Mouse (Mus musculus) spleen, adult 2 months (tissue): ENCODE measurements around the gene Ctc1. TPM values are rescaled to one million over a fixed set of nuclear protein-coding genes. Genes with fewer than 3 reads are reported as not detected.
A peak's percentile ranks its signal among the peaks of the same experiment; 100 is the strongest.

Experiments
- DNase-seq, 2 experiments: peaks; one replicate each; pipeline versions ENCODE4 v3.0.0 to v3.0.0-alpha.2; 2012 to 2021; ENCODE audit warnings: low spot score in 2 of 2, low read depth in 1 of 2
- H3K27ac ChIP-seq: fragments of 200-500 bp; 2 replicates; pipeline ENCODE4 v1.5.1; 2012; ENCODE audit warnings: low read length, inconsistent platforms; ENCODE audit not compliant: insufficient read depth
- H3K27me3 ChIP-seq: fragments of 200-500 bp; 2 replicates; pipeline ENCODE4 v1.6.1; 2012; ENCODE audit warnings: mild to moderate bottlenecking, moderate library complexity, low read length, inconsistent platforms; ENCODE audit not compliant: control insufficient read depth, insufficient read depth
- H3K36me3 ChIP-seq: fragments of 200-500 bp; 2 replicates; pipeline ENCODE4 v1.6.1; 2012; ENCODE audit warnings: mild to moderate bottlenecking, low read length, inconsistent platforms; ENCODE audit not compliant: control insufficient read depth, insufficient read depth
- H3K4me1 ChIP-seq: fragments of 200-500 bp; 2 replicates; pipeline ENCODE4 v1.6.1; 2011; ENCODE audit warnings: inconsistent platforms; ENCODE audit not compliant: control insufficient read depth, insufficient read depth, insufficient read length
- H3K4me3 ChIP-seq: fragments of 200-500 bp; 2 replicates; pipeline ENCODE4 v1.5.1; 2011; ENCODE audit warnings: mild to moderate bottlenecking, inconsistent platforms; ENCODE audit not compliant: insufficient read depth, insufficient read length; ENCODE audit errors: extremely low read depth
- CTCF ChIP-seq: fragments of 200-500 bp; IDR thresholded peaks from 2 replicates; pipeline ENCODE4 v1.5.1; 2011; ENCODE audit warnings: mild to moderate bottlenecking, inconsistent platforms; ENCODE audit not compliant: insufficient read depth, insufficient read length, insufficient replicate concordance; ENCODE audit errors: extremely low read depth
- POLR2A ChIP-seq: fragments of 200-500 bp; IDR thresholded peaks from 2 replicates; pipeline ENCODE4 v1.6.1; 2011; ENCODE audit warnings: low read depth, low read length, inconsistent platforms
- WGBS: fragments of 180-500 bp; shearing (Covaris S2); methylation state at CpG from one replicate; pipeline ENCODE4 v1.1.7; 2018; 5-methylcytosine and 5-hydroxymethylcytosine counted together
- polyA plus RNA-seq: library from polyadenylated mRNA; depleted of rRNA; stranded (reverse); fragments of >200 nt; gene quantifications from 2 replicates; pipeline ENCODE4 v1.2.3, GENCODE M21; 2012

Gene Ctc1
- polyA plus RNA-seq, 1 experiment = 27.2 TPM

DNA sequence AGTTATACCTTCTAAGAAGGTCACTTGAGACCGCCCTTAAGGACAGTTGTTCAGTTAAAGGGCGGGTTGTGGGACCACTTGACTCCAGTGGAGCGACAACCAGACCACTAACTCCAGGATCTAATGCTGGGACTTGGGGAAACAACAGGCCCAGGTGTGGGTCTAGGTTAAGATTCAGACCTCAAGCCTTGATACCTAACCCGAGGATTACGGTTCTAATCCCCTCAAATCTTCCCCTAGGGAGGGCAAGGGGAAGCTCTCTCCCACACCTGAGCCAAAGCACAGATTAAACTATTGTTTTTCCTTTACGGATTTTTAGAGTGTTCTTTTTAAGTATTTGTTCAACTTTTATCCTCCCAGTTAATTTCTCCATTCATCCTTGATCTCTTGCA is 41.7 kb upstream of the Ctc1 start:
- H3K4me3 ChIP-seq = peak overlapping the region; percentile 19; the same call in 1 of the 2 replicates
- DNase-seq = no peak
- H3K27ac ChIP-seq = no peak overlapping the region
- H3K4me1 ChIP-seq = peaks cover 4% of the 10 kb centered on the region; the same call in 1 of the 2 replicates
- H3K36me3 ChIP-seq = no peaks in the 10 kb centered on the region
- no peaks in the 10 kb centered on the region for H3K27me3 ChIP-seq
- TF ChIP-seq CTCF = no peak
- no peak for TF ChIP-seq POLR2A
- WGBS = 67% methylated on average over 6 of the region's 6 CpGs

DNA sequence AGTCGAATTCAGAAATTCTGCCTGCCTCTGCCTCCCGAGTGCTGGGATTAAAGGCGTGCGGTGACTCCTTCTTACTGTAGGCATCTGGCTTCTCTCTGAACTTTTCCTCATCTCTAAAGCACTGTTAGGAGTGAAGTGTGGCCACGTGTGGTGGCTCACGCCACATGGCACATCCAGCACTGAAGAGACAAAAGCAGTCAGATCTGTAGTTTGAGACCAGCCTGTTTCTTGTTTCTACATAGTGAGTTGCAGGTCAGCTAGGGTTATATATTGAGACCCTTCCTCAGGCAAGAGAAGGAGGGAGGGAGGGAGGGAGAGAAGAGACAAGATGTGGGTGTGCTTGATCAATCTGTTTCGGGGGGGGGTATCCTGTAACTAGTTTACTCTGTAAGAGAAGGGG is 40.6 kb upstream of the Ctc1 start, which contains the start of gene Rangrf:
Rangrf (minus strand) TSS at position 101 of the 400 bp plus-strand sequence.
- no peak within 1 kb of the TSS for H3K27ac ChIP-seq
- TF ChIP-seq CTCF (no peak), POLR2A (no peak)
- no peaks in the 10 kb centered on the region for H3K36me3 ChIP-seq
- H3K27me3 ChIP-seq = no peaks in the 10 kb centered on the region
- WGBS = 86% methylated on average over 7 of the region's 7 CpGs
- no peak within 1 kb of the TSS for H3K4me3 ChIP-seq
- DNase-seq = no peak
- peaks cover 4% of the 10 kb centered on the region; the same call in 1 of the 2 replicates for H3K4me1 ChIP-seq

DNA sequence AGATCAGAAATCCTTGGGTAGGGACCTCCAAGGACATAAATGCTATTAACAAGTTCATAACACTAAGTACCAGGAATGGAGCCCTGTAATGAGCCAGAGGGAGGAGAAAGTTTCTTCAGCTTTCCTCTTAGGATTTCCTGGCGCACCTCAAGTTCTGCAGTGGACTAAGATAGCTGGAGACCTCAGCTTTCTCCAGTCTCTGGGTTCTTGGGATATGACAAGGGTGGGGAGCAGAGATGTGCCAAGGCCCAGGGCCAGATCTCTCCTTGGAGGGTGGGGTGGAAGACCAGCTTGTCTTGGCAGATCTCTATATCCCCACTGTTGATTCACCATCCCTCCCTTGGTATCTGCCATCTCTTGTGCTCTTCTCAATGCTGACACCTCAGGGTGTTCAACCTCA is 40.1 kb upstream of the Ctc1 start:
- Histone ChIP-seq H3K4me1 (peaks cover 4% of the 10 kb centered on the region; the same call in 1 of the 2 replicates), H3K27me3 (no peaks in the 10 kb centered on the region), H3K4me3 (no peak overlapping the region), H3K27ac (no peak overlapping the region), H3K36me3 (no peaks in the 10 kb centered on the region)
- WGBS = 96% methylated on average over 1 of the region's 1 CpGs
- DNase-seq = no peak
- TF ChIP-seq POLR2A (no peak), CTCF (no peak)

DNA sequence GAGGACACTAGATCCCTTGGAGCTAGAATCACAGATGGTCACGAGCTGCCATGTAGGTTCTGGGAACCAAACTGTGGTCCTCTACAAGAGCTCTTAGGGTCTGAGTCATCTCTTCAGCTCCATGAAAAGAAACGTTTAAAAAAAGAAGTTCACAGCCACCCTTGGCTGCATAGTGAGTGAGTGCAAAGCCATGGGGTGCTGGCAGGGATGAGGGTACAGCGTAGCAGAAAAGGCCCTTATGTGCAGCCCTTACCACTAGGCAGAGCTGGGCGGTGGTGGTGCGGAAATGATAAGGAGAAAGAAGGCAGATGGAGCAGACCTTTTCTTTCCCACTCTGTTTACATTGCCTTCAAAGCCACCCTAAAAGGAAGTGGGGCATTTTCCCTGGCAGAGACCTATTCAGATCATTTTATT is 36.4 kb upstream of the Ctc1 start:
- WGBS = 42% methylated on average over 5 of the region's 5 CpGs
- H3K36me3 ChIP-seq = no peaks in the 10 kb centered on the region
- TF ChIP-seq CTCF (no peak), POLR2A (no peak)
- H3K4me3 ChIP-seq = no peak overlapping the region
- H3K27ac ChIP-seq = no peak overlapping the region
- DNase-seq = no peak
- no peaks in the 10 kb centered on the region for H3K27me3 ChIP-seq
- H3K4me1 ChIP-seq = no peaks in the 10 kb centered on the region

DNA sequence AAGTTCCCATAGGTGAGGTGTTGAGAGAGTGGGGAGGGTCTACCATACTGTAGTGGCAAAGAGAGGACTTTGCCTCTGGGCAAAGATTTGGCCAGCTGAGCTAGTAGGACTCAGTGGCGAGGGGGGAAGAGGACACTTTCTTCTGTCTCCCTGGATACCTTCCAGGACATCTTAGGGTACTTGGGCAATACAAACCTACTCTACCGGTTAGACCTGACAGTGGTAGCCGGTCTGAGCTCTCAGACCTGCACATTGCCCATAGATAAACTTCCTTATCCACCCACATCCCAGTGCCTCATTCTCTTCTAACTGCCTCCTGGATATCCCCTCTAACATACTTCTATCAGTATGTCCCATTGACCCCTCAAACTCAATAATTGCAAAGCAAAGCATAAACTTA is 34.8 kb upstream of the Ctc1 start:
- TF ChIP-seq CTCF (no peak), POLR2A (no peak)
- Histone ChIP-seq H3K4me3 (no peak overlapping the region), H3K4me1 (no peaks in the 10 kb centered on the region), H3K27me3 (no peaks in the 10 kb centered on the region), H3K27ac (no peak overlapping the region), H3K36me3 (no peaks in the 10 kb centered on the region)
- DNase-seq = no peak
- WGBS = 87% methylated on average over 3 of the region's 3 CpGs

DNA sequence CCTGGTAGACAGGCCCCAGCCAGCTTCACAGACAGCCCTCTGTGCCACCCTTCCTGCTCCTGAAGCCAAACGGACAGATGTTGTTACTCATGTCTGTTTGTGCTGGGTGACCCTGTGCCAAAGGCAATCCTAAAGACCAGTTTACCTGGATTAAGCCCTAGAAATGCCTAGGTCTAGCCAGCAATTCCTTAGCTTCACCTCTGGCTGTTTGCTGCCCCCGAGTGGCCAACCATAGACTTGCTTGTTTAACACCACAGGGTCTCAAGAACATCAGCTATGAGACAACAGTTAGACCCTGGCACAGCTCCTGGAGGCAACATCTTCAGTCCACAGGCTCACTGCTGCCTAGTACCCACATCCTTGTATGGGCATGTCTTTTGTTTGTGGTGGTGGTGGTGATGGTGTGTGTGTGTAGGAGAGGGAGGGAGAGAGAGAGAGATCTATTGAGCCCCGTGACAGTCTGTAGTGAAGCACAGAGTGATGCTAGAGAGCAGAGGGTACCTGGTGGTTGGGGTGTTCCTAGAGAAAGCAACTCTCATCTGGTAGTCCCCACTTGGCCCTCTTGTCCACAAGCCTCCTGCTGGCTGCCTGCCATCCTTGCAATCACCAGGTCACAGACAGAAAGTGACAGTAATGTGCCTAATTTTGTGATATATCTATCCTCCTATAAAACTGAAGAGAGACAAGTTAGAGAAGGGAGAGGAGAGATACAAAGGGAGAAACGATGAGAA is 32.9 kb upstream of the Ctc1 start:
- Histone ChIP-seq H3K27me3 (no peaks in the 10 kb centered on the region), H3K4me1 (no peaks in the 10 kb centered on the region), H3K27ac (no peak overlapping the region), H3K4me3 (no peak overlapping the region), H3K36me3 (peaks cover 3% of the 10 kb centered on the region)
- DNase-seq = peak; percentile 30 to 69
- TF ChIP-seq CTCF = peak; percentile 71; the same call in 1 of the 2 replicates
- TF ChIP-seq POLR2A = no peak
- whole genome bisulfite sequencing = 28% methylated on average over 4 of the region's 4 CpGs

DNA sequence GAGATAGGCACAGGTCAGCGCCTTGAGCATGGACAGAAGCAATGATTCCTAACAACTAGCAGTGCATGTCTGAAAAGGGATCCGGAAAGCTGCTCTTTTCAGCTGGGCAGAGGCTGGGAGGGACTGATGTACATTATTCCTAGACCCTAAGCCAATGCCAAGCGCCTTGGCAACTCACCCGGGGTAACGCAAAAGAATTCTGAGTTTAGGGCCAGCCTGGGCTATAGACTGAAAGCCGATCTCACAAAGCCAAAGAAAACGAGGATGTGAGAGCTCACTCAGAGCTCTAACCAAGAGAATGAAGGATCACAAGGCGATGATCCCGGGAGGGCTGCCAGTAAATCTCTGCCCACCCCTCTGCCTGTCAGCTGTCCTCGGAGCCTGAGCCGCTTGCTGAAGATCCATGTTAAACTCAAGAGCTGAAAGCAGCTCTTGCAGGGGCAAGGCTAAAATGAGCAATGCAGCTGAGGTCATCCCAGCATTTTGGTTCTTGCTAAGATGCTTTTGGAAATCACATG is 28.3 kb upstream of the Ctc1 start:
- DNase-seq = no peak
- Histone ChIP-seq H3K27me3 (no peaks in the 10 kb centered on the region), H3K27ac (no peak overlapping the region), H3K4me1 (no peaks in the 10 kb centered on the region), H3K36me3 (peaks cover 17% of the 10 kb centered on the region), H3K4me3 (no peak overlapping the region)
- 94% methylated on average over 11 of the region's 11 CpGs for WGBS
- TF ChIP-seq CTCF = no peak
- TF ChIP-seq POLR2A = no peak
